Mouse (Mus musculus) hindbrain, embryonic 11.5 days (tissue): ENCODE measurements around the gene Pbx2. TPM values are rescaled to one million over a fixed set of nuclear protein-coding genes. Genes with fewer than 3 reads are reported as not detected.

ENCODE experiments used
- ATAC-seq: fragments of 200-750 bp; cut with Nextera tagmentation; 2 replicates; pipeline ENCODE4 v1.8.0; 2017; ENCODE audit warnings: mild to moderate bottlenecking, moderate TSS enrichment, moderate library complexity; ENCODE audit not compliant: low FRiP score
- DNase-seq: peaks from one replicate; pipeline ENCODE4 v3.0.0-alpha.2; 2015; ENCODE audit warnings: low spot score
- H3K27ac ChIP-seq: fragments of 300-500 bp; sonication (generic); 2 replicates; pipeline ENCODE4 v1.5.1; 2014; ENCODE audit warnings: mild to moderate bottlenecking, low read depth, low read length
- H3K27me3 ChIP-seq: fragments of 300-500 bp; sonication (generic); 2 replicates; pipeline ENCODE4 v1.6.1; 2014; ENCODE audit warnings: mild to moderate bottlenecking, low read length, moderate library complexity, mixed read lengths; ENCODE audit not compliant: control insufficient read depth, insufficient read depth
- H3K36me3 ChIP-seq: fragments of 300-500 bp; sonication (generic); 2 replicates; pipeline ENCODE4 v1.6.1; 2014; ENCODE audit warnings: mild to moderate bottlenecking, low read length, moderate library complexity, mixed read lengths; ENCODE audit not compliant: control insufficient read depth, insufficient read depth
- H3K4me1 ChIP-seq: fragments of 300-500 bp; sonication (generic); replicated peaks from 2 replicates; pipeline ENCODE4 v1.6.1; 2014; ENCODE audit warnings: low read length, mixed read lengths; ENCODE audit not compliant: control insufficient read depth, insufficient read depth
- H3K4me2 ChIP-seq: fragments of 300-500 bp; sonication (generic); replicated peaks from 2 replicates; pipeline ENCODE4 v1.6.1; 2014; ENCODE audit warnings: mild to moderate bottlenecking, low read depth, low read length
- H3K4me3 ChIP-seq: fragments of 300-500 bp; sonication (generic); 2 replicates; pipeline ENCODE4 v1.5.1; 2014; ENCODE audit warnings: low read depth, low read length
- H3K9ac ChIP-seq: fragments of 300-500 bp; sonication (generic); 2 replicates; pipeline ENCODE4 v1.6.1; 2014; ENCODE audit warnings: low read depth, low read length
- H3K9me3 ChIP-seq: fragments of 300-500 bp; sonication (generic); 2 replicates; pipeline ENCODE4 v1.6.1; 2016; ENCODE audit warnings: low read length; ENCODE audit not compliant: control insufficient read depth
- WGBS: fragments of 180-500 bp; shearing (Covaris S2); extraction: QIAGEN DNeasy Blood & Tissue Kit; methylation state at CpG from one replicate; pipeline ENCODE4 v1.1.7; 2014; 5-methylcytosine and 5-hydroxymethylcytosine counted together
- polyA plus RNA-seq: library from polyadenylated mRNA; unstranded; fragments of >200 nt; fragmentation: Nextera tagmentation; extraction: Ambion mirVana; gene quantifications from 2 replicates; pipeline ENCODE4 v1.2.1, GENCODE M21; 2014

Pbx2 gene
- polyA plus RNA-seq, 1 experiment from 2014 or later = 17.3 TPM

- H3K36me3 ChIP-seq = no peaks in the 10 kb centered on the region
- no peak overlapping the region for H3K4me2 ChIP-seq
- H3K9me3 ChIP-seq = no peaks in the 10 kb centered on the region
- 74% methylated on average over 13 of the region's 13 CpGs for WGBS
- ATAC-seq (no peak), DNase-seq (no peak)
- H3K27ac ChIP-seq = no peak overlapping the region
- H3K4me3 ChIP-seq = no peak overlapping the region
- H3K27me3 ChIP-seq = 0 out of 2 replicates have a peak, but pooled peaks cover 2% of the 10 kb centered on the region
- H3K9ac ChIP-seq = no peak overlapping the region
- peaks cover 3% of the 10 kb centered on the region; the same call in 1 of the 2 replicates for H3K4me1 ChIP-seq
These were observed 22.6 kb upstream of the Pbx2 start for GRCm38 (mm10) chr17:34568421-34568820.

- WGBS = 71% methylated on average over 4 of the region's 4 CpGs
These were observed 21.1 kb upstream of the Pbx2 start for GRCm38 (mm10) chr17:34569919-34570318.

GRCm38 (mm10) chr17:34571875-34572274, 19.2 kb upstream of the Pbx2 start:
- Histone ChIP-seq H3K27ac (no peak overlapping the region), H3K4me3 (no peak overlapping the region), H3K9ac (no peak overlapping the region), H3K9me3 (no peaks in the 10 kb centered on the region), H3K27me3 (no peaks in the 10 kb centered on the region), H3K4me2 (no peak overlapping the region), H3K4me1 (no peaks in the 10 kb centered on the region), H3K36me3 (no peaks in the 10 kb centered on the region)
- ATAC-seq (no peak), DNase-seq (no peak)
- WGBS = 8% methylated on average over 5 of the region's 5 CpGs

More at GRCm38 (mm10) chr17:34569919-34570318, 21.1 kb upstream of the Pbx2 start:
- Histone ChIP-seq H3K36me3 (no peaks in the 10 kb centered on the region), H3K4me2 (no peak overlapping the region), H3K27me3 (no peaks in the 10 kb centered on the region), H3K4me3 (no peak overlapping the region), H3K9me3 (no peaks in the 10 kb centered on the region), H3K9ac (no peak overlapping the region), H3K27ac (no peak overlapping the region), H3K4me1 (no peaks in the 10 kb centered on the region)
- ATAC-seq (no peak), DNase-seq (no peak)

- WGBS = 7% methylated on average over 15 of the region's 15 CpGs
- H3K27me3 ChIP-seq = no peaks in the 10 kb centered on the region
- H3K9me3 ChIP-seq = no peaks in the 10 kb centered on the region
- no peak overlapping the region for H3K9ac ChIP-seq
- no peak overlapping the region for H3K4me2 ChIP-seq
- H3K4me1 ChIP-seq = no peaks in the 10 kb centered on the region
- H3K4me3 ChIP-seq = no peak overlapping the region
- ATAC-seq (no peak), DNase-seq (peak; percentile 30)
- H3K27ac ChIP-seq = no peak overlapping the region
- H3K36me3 ChIP-seq = no peaks in the 10 kb centered on the region
These were observed 18.7 kb upstream of the Pbx2 start for GRCm38 (mm10) chr17:34572361-34572760.

GRCm38 (mm10) chr17:34576577-34576976, 14.5 kb upstream of the Pbx2 start:
- ATAC-seq (no peak), DNase-seq (no peak)
- H3K36me3 ChIP-seq = no peaks in the 10 kb centered on the region
- WGBS = 76% methylated on average over 5 of the region's 5 CpGs
- H3K4me3 ChIP-seq = no peak overlapping the region
- no peak overlapping the region for H3K4me2 ChIP-seq
- H3K27ac ChIP-seq = no peak overlapping the region
- H3K9ac ChIP-seq = no peak overlapping the region
- H3K9me3 ChIP-seq = no peaks in the 10 kb centered on the region
- H3K4me1 ChIP-seq = no peaks in the 10 kb centered on the region
- H3K27me3 ChIP-seq = no peaks in the 10 kb centered on the region

GRCm38 (mm10) chr17:34578070-34578469, 13.0 kb upstream of the Pbx2 start:
- WGBS = 85% methylated on average over 3 of the region's 3 CpGs

GRCm38 (mm10) chr17:34582528-34582927, 8.5 kb upstream of the Pbx2 start:
- Histone ChIP-seq H3K4me2 (no peak overlapping the region), H3K9ac (no peak overlapping the region), H3K36me3 (no peaks in the 10 kb centered on the region), H3K27me3 (no peaks in the 10 kb centered on the region), H3K9me3 (no peaks in the 10 kb centered on the region), H3K4me3 (no peak overlapping the region), H3K4me1 (peaks cover 5% of the 10 kb centered on the region; the same call in 1 of the 2 replicates), H3K27ac (no peak overlapping the region)
- no peak for DNase-seq
- no peak for ATAC-seq
- 87% methylated on average over 12 of the region's 12 CpGs for WGBS

More at GRCm38 (mm10) chr17:34578070-34578469, 13.0 kb upstream of the Pbx2 start:
- no peak overlapping the region for H3K9ac ChIP-seq
- no peaks in the 10 kb centered on the region for H3K4me1 ChIP-seq
- H3K4me2 ChIP-seq = no peak overlapping the region
- ATAC-seq (no peak), DNase-seq (no peak)
- no peak overlapping the region for H3K27ac ChIP-seq
- no peaks in the 10 kb centered on the region for H3K27me3 ChIP-seq
- no peaks in the 10 kb centered on the region for H3K36me3 ChIP-seq
- H3K9me3 ChIP-seq = no peaks in the 10 kb centered on the region
- no peak overlapping the region for H3K4me3 ChIP-seq

GRCm38 (mm10) chr17:34583397-34583796, 7.7 kb upstream of the Pbx2 start:
- Histone ChIP-seq H3K27me3 (no peaks in the 10 kb centered on the region), H3K36me3 (no peaks in the 10 kb centered on the region), H3K27ac (no peak overlapping the region), H3K4me3 (no peak overlapping the region), H3K4me2 (no peak overlapping the region), H3K9ac (no peak overlapping the region), H3K9me3 (no peaks in the 10 kb centered on the region), H3K4me1 (peaks cover 5% of the 10 kb centered on the region)
- no peak for DNase-seq
- no peak for ATAC-seq
- WGBS = 68% methylated on average over 6 of the region's 7 CpGs

- H3K4me2 ChIP-seq = no peak overlapping the region
- no peak for ATAC-seq
These were observed 7.2 kb upstream of the Pbx2 start for GRCm38 (mm10) chr17:34583819-34584218.

More at GRCm38 (mm10) chr17:34583819-34584218, 7.2 kb upstream of the Pbx2 start:
- Histone ChIP-seq H3K9me3 (no peaks in the 10 kb centered on the region), H3K4me1 (peaks cover 7% of the 10 kb centered on the region), H3K36me3 (no peaks in the 10 kb centered on the region), H3K9ac (no peak overlapping the region), H3K27ac (no peak overlapping the region), H3K27me3 (no peaks in the 10 kb centered on the region), H3K4me3 (no peak overlapping the region)
- no peak for DNase-seq
- 85% methylated on average over 8 of the region's 8 CpGs for WGBS
